Comparison of ENCODE assay signal across 25 mouse cellular contexts in the genomic region with DNA sequence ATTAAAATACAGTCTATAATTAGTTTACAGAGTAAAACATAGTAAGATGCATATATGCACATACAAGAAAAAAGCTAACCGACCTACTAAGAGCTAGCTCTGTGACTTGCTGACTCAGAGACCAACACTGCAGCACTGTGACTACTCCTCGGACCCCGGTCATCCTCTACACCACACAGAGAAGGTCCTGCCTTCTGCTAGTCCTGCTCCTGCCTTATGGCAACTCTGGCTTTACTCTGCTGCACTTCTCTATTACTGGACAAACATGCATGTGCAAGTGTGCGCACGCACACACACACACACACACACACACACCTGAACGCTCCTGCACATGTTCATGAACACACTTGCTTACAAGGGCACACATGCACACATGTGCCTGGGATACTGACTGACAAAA.
"Had no signal": no experiment of that assay in that cellular context is flagged by ENCODE, and none has a peak within 500 bp of the region (broad histone marks: within the 10 kb centered on the region; RNA-seq: fewer than 3 reads in every experiment).

No protein-coding gene starts in this region.

- H3K4me2 ChIP-seq: forebrain, embryonic 15.5 days; heart, embryonic 12.5 days; hindbrain, embryonic 12.5 days; hindbrain, embryonic 14.5 days; intestine, embryonic 15.5 days; limb, embryonic 12.5 days had no signal

- H3K9me3 ChIP-seq: forebrain, embryonic 15.5 days; heart, embryonic 12.5 days; hindbrain, embryonic 10.5 days; hindbrain, embryonic 12.5 days; intestine, embryonic 15.5 days; limb, embryonic 10.5 days; limb, embryonic 12.5 days had no signal

- H3K27me3 ChIP-seq: forebrain, embryonic 15.5 days; heart, embryonic 12.5 days; hindbrain, embryonic 12.5 days; intestine, embryonic 15.5 days; limb, embryonic 12.5 days had no signal

- H3K4me3 ChIP-seq: forebrain, embryonic 15.5 days; gastrocnemius, adult 2 months; heart, adult 2 months; heart, embryonic 12.5 days; hindbrain, embryonic 10.5 days; hindbrain, embryonic 12.5 days; intestine, embryonic 15.5 days; layer of hippocampus, adult 2 months; left cerebral cortex, adult 2 months; limb, embryonic 10.5 days; limb, embryonic 12.5 days had no signal

- H3K4me1 ChIP-seq: forebrain, embryonic 15.5 days; hindbrain, embryonic 10.5 days; hindbrain, embryonic 12.5 days; intestine, embryonic 15.5 days; limb, embryonic 10.5 days; limb, embryonic 12.5 days had no signal

- H3K9ac ChIP-seq: forebrain, embryonic 15.5 days; forebrain, postnatal 0 days; heart, embryonic 12.5 days; hindbrain, embryonic 12.5 days; hindbrain, embryonic 14.5 days; intestine, embryonic 15.5 days; limb, embryonic 12.5 days had no signal

- H3K27ac ChIP-seq: forebrain, embryonic 15.5 days; gastrocnemius, adult 2 months; heart, adult 2 months; hindbrain, embryonic 10.5 days; hindbrain, embryonic 12.5 days; hindbrain, embryonic 14.5 days; intestine, embryonic 15.5 days; layer of hippocampus, adult 2 months; left cerebral cortex, adult 2 months; limb, embryonic 10.5 days; limb, embryonic 12.5 days had no signal

- H3K36me3 ChIP-seq: forebrain, embryonic 15.5 days; heart, embryonic 12.5 days; hindbrain, embryonic 10.5 days; hindbrain, embryonic 12.5 days; intestine, embryonic 15.5 days; limb, embryonic 10.5 days; limb, embryonic 12.5 days had no signal

- ATAC-seq: forebrain, embryonic 15.5 days; forebrain, postnatal 0 days; hindbrain, embryonic 16.5 days; inflammation-experienced regulatory T-cells, adult 6 months; intestine, embryonic 15.5 days; intestine, postnatal 0 days had no signal

- DNase-seq: forebrain, postnatal 0 days; gastrocnemius, adult 2 months; gastrocnemius, postnatal 10 days; gastrocnemius, postnatal 25 days; heart, adult 2 months; heart, postnatal 10 days; heart, postnatal 4 days; kidney, adult 18-20 months; kidney, adult 8-10 months; kidney, postnatal 10 days; kidney, postnatal 25 days; kidney, postnatal 4 days had no signal
